Mouse (Mus musculus) forebrain, embryonic 14.5 days (tissue): ENCODE measurements around the gene Dcp1a. TPM values are rescaled to one million over a fixed set of nuclear protein-coding genes. Genes with fewer than 3 reads are reported as not detected.

ENCODE experiments used
- ATAC-seq: fragments of 200-750 bp; cut with Nextera tagmentation; 2 replicates; pipeline ENCODE4 v1.8.0; 2017; ENCODE audit warnings: mild to moderate bottlenecking, moderate library complexity
- DNase-seq: peaks from one replicate; pipeline ENCODE4 v3.0.0-alpha.2; 2015; ENCODE audit warnings: low spot score
- H3K27ac ChIP-seq: fragments of 300-500 bp; sonication (generic); 2 replicates; pipeline ENCODE4 v1.5.1; 2014; ENCODE audit warnings: low read depth, mild to moderate bottlenecking, control low read depth, low read length, moderate library complexity
- H3K27me3 ChIP-seq: fragments of 300-500 bp; sonication (generic); replicated peaks from 2 replicates; pipeline ENCODE4 v1.6.1; 2014; ENCODE audit warnings: low read length, control low read depth, mixed read lengths; ENCODE audit not compliant: control insufficient read depth, insufficient read depth
- H3K36me3 ChIP-seq: fragments of 300-500 bp; sonication (generic); 2 replicates; pipeline ENCODE4 v1.6.1; 2014; ENCODE audit warnings: low read length, control low read depth; ENCODE audit not compliant: control insufficient read depth, insufficient read depth
- H3K4me1 ChIP-seq: fragments of 300-500 bp; sonication (generic); 2 replicates; pipeline ENCODE4 v1.6.1; 2014; ENCODE audit warnings: antibody characterized with exemption, low read length, control low read depth; ENCODE audit not compliant: control insufficient read depth, insufficient read depth
- H3K4me2 ChIP-seq: fragments of 300-500 bp; sonication (generic); 2 replicates; pipeline ENCODE4 v1.6.1; 2014; ENCODE audit warnings: mild to moderate bottlenecking, control low read depth, low read length
- H3K4me3 ChIP-seq: fragments of 300-500 bp; sonication (generic); 2 replicates; pipeline ENCODE4 v1.5.1; 2014; ENCODE audit warnings: low read depth, low read length, control low read depth
- H3K9ac ChIP-seq: fragments of 300-500 bp; sonication (generic); 2 replicates; pipeline ENCODE4 v1.6.1; 2014; ENCODE audit warnings: mild to moderate bottlenecking, low read length, control low read depth, moderate library complexity
- H3K9me3 ChIP-seq: fragments of 300-500 bp; sonication (generic); replicated peaks from 2 replicates; pipeline ENCODE4 v1.6.1; 2016; ENCODE audit warnings: low read length, control low read depth, mixed read lengths; ENCODE audit not compliant: control insufficient read depth
- WGBS: fragments of 180-500 bp; shearing (Covaris S2); extraction: QIAGEN DNeasy Blood & Tissue Kit; methylation state at CpG from one replicate; pipeline ENCODE4 v1.1.7; 2014; 5-methylcytosine and 5-hydroxymethylcytosine counted together
- polyA plus RNA-seq: library from polyadenylated mRNA; unstranded; fragments of >200 nt; fragmentation: Nextera tagmentation; extraction: Ambion mirVana; gene quantifications from 2 replicates; pipeline ENCODE4 v1.2.1, GENCODE M21; 2014

Gene Dcp1a
- polyA plus RNA-seq, 1 experiment from 2014 or later, result 12.3 TPM

- H3K4me3 ChIP-seq, result peak overlapping the region; percentile 77
- peaks cover 23% of the 10 kb centered on the region for H3K4me1 ChIP-seq
Measured at GRCm38 (mm10) chr14:30549777-30550149, 70.4 kb downstream of the Dcp1a start.

GRCm38 (mm10) chr14:30550232-30551070 lies 71.1 kb downstream of the Dcp1a start:
- 22% methylated on average over 8 of the region's 8 CpGs for WGBS

More at GRCm38 (mm10) chr14:30549777-30550149, 70.4 kb downstream of the Dcp1a start:
- Histone ChIP-seq H3K9ac (peak overlapping the region; percentile 90), H3K36me3 (peaks cover 5% of the 10 kb centered on the region), H3K27ac (peak overlapping the region; percentile 89), H3K9me3 (no peaks in the 10 kb centered on the region), H3K4me2 (peak overlapping the region; percentile 80), H3K27me3 (no peaks in the 10 kb centered on the region)
- DNase-seq, result peak; percentile 38
- under 1% methylated on average over 10 of the region's 10 CpGs for WGBS
- ATAC-seq, result peak; percentile 36

GRCm38 (mm10) chr14:30551509-30551908 lies 72.2 kb downstream of the Dcp1a start:
- ATAC-seq, result no peak
- Histone ChIP-seq H3K9me3 (no peaks in the 10 kb centered on the region), H3K27me3 (no peaks in the 10 kb centered on the region), H3K4me1 (peaks cover 23% of the 10 kb centered on the region), H3K27ac (no peak overlapping the region), H3K9ac (peak overlapping the region; percentile 90; the same call in 1 of the 2 replicates), H3K4me3 (peak overlapping the region; percentile 77), H3K4me2 (peak overlapping the region; percentile 80), H3K36me3 (peaks cover 11% of the 10 kb centered on the region)
- no peak for DNase-seq
- WGBS, result 34% methylated on average over 5 of the region's 5 CpGs

More at GRCm38 (mm10) chr14:30550232-30551070, 71.1 kb downstream of the Dcp1a start:
- DNase-seq, result no peak
- 0 out of 2 replicates have a peak overlapping the region, but pooled peaks have one; percentile 89 for H3K27ac ChIP-seq
- H3K9me3 ChIP-seq, result no peaks in the 10 kb centered on the region
- H3K4me2 ChIP-seq, result peak overlapping the region; percentile 80
- H3K4me1 ChIP-seq, result peaks cover 23% of the 10 kb centered on the region
- peak overlapping the region; percentile 77 for H3K4me3 ChIP-seq
- ATAC-seq, result no peak
- no peaks in the 10 kb centered on the region for H3K27me3 ChIP-seq
- peaks cover 5% of the 10 kb centered on the region for H3K36me3 ChIP-seq
- peak overlapping the region; percentile 90 for H3K9ac ChIP-seq

GRCm38 (mm10) chr14:30551981-30552380 lies 72.6 kb downstream of the Dcp1a start:
- Histone ChIP-seq H3K9me3 (no peaks in the 10 kb centered on the region), H3K9ac (no peak overlapping the region), H3K27me3 (no peaks in the 10 kb centered on the region), H3K4me1 (peaks cover 23% of the 10 kb centered on the region), H3K4me3 (no peak overlapping the region), H3K27ac (no peak overlapping the region), H3K36me3 (peaks cover 12% of the 10 kb centered on the region), H3K4me2 (peak overlapping the region; percentile 80)
- 79% methylated on average over 2 of the region's 2 CpGs for WGBS
- no peak for ATAC-seq
- no peak for DNase-seq

GRCm38 (mm10) chr14:30553185-30553584 lies 73.8 kb downstream of the Dcp1a start:
- no peak for DNase-seq
- Histone ChIP-seq H3K36me3 (peaks cover 16% of the 10 kb centered on the region), H3K9ac (no peak overlapping the region), H3K4me1 (peaks cover 22% of the 10 kb centered on the region), H3K27me3 (no peaks in the 10 kb centered on the region), H3K9me3 (no peaks in the 10 kb centered on the region), H3K27ac (no peak overlapping the region), H3K4me2 (no peak overlapping the region), H3K4me3 (no peak overlapping the region)
- ATAC-seq, result no peak
- 79% methylated on average over 4 of the region's 4 CpGs for WGBS

GRCm38 (mm10) chr14:30556651-30557050 lies 77.3 kb downstream of the Dcp1a start:
- Histone ChIP-seq H3K4me2 (no peak overlapping the region), H3K36me3 (peaks cover 50% of the 10 kb centered on the region), H3K9ac (no peak overlapping the region), H3K9me3 (no peaks in the 10 kb centered on the region), H3K4me1 (peaks cover 8% of the 10 kb centered on the region), H3K4me3 (no peak overlapping the region), H3K27ac (no peak overlapping the region), H3K27me3 (no peaks in the 10 kb centered on the region)
- ATAC-seq, result no peak
- no peak for DNase-seq
- whole genome bisulfite sequencing, result 88% methylated on average over 2 of the region's 2 CpGs

GRCm38 (mm10) chr14:30557730-30558129 lies 78.4 kb downstream of the Dcp1a start:
- Histone ChIP-seq H3K4me2 (no peak overlapping the region), H3K36me3 (peaks cover 50% of the 10 kb centered on the region), H3K4me3 (no peak overlapping the region), H3K9me3 (no peaks in the 10 kb centered on the region), H3K9ac (no peak overlapping the region), H3K27ac (no peak overlapping the region), H3K27me3 (no peaks in the 10 kb centered on the region), H3K4me1 (peaks cover 7% of the 10 kb centered on the region)
- DNase-seq (no peak), ATAC-seq (no peak)
- WGBS, result 66% methylated on average over 9 of the region's 9 CpGs

GRCm38 (mm10) chr14:30559321-30559850 lies 80.1 kb downstream of the Dcp1a start:
- H3K9me3 ChIP-seq, result no peaks in the 10 kb centered on the region
- peaks cover 7% of the 10 kb centered on the region for H3K4me1 ChIP-seq
- H3K36me3 ChIP-seq, result peaks cover 52% of the 10 kb centered on the region
- H3K4me3 ChIP-seq, result no peak overlapping the region
- DNase-seq (no peak), ATAC-seq (no peak)
- no peak overlapping the region for H3K4me2 ChIP-seq
- 86% methylated on average over 17 of the region's 17 CpGs for WGBS
- no peak overlapping the region for H3K9ac ChIP-seq
- H3K27ac ChIP-seq, result no peak overlapping the region
- H3K27me3 ChIP-seq, result no peaks in the 10 kb centered on the region
